Mouse (Mus musculus) kidney, adult 2 months (tissue): ENCODE data around the gene Kif16b.

Source experiments
- CTCF ChIP-seq: fragments of 200-500 bp; conservative IDR thresholded peaks from 2 replicates; pipeline ENCODE4 v1.5.1; 2011; ENCODE audit warnings: low read depth, mild to moderate bottlenecking, control low read depth, low read length, moderate library complexity, mixed read lengths; ENCODE audit not compliant: insufficient read depth, insufficient read length
- POLR2A ChIP-seq: fragments of 200-500 bp; IDR thresholded peaks from one replicate; pipeline ENCODE4 v1.6.1; 2011; ENCODE audit warnings: low read depth, low read length, control low read depth

GRCm38 (mm10) chr2:142590938-142591337 lies 310.4 kb downstream of the Kif16b start:
- TF ChIP-seq CTCF = no peak
- TF ChIP-seq POLR2A = no peak
